Mouse (Mus musculus): ENCODE results near the gene Actl6b. TPM values are rescaled to one million over a fixed set of nuclear protein-coding genes. Genes with fewer than 3 reads are reported as not detected.

Gene Actl6b
- total and polyA plus RNA-seq, 3 experiments: 0.15 TPM; not detected in 2

- H3K9ac ChIP-seq (ENCODE audit: control insufficient read depth, low read depth, low read length, poor library complexity, severe bottlenecking): peak overlapping the region; percentile 83
- no peaks in the 10 kb centered on the region for H3K9me3 ChIP-seq (replicated peaks; ENCODE audit: insufficient read depth, low read length)
- no peaks in the 10 kb centered on the region for H3K27me3 ChIP-seq (ENCODE audit: control insufficient read depth in 1 of 2, insufficient read depth in 2 of 2, low read length in 2 of 2)
- peaks cover 3 to 13% of the 10 kb centered on the region in 2 experiments for H3K36me3 ChIP-seq (ENCODE audit: control insufficient read depth in 1 of 2, insufficient read depth in 2 of 2, low read length in 2 of 2)
- peaks cover 27% of the 10 kb centered on the region for H3K79me2 ChIP-seq (ENCODE audit: control insufficient read depth, insufficient read depth, low read length, poor library complexity)
- H3K27ac ChIP-seq (ENCODE audit: control insufficient read depth, low read depth, low read length): peak overlapping the region; percentile 94
- peaks cover 0 to 25% of the 10 kb centered on the region in 2 experiments; a peak in 2 of 4 replicates for H3K4me1 ChIP-seq (ENCODE audit: control insufficient read depth in 1 of 2, insufficient read depth in 2 of 2, low read length in 2 of 2)
- peak overlapping the region; percentile 78 to 96 for H3K4me3 ChIP-seq (ENCODE audit: control insufficient read depth in 1 of 2, insufficient read depth in 1 of 2, low read depth in 2 of 2, low read length in 2 of 2)
- DNase-seq (ENCODE audit: low read depth, low spot score): peak; percentile 95
- TF ChIP-seq CHD1 (IDR thresholded peaks at IDR 0.05; ENCODE audit: low read depth, low read length): no peak
- TF ChIP-seq RAD21 (IDR thresholded peaks at IDR 0.05; ENCODE audit: low read depth, low read length): no peak
- TF ChIP-seq USF1 (IDR thresholded peaks at IDR 0.05; ENCODE audit: low read depth, low read length): no peak
- peak; percentile 62 for TF ChIP-seq ZMIZ1 (IDR thresholded peaks at IDR 0.05; ENCODE audit: low read depth, low read length)
- TF ChIP-seq KAT2A (conservative IDR thresholded peaks at IDR 0.05; ENCODE audit: low read depth, low read length): peak; percentile 27; the same call in 1 of the 2 replicates
- peak; percentile 79; the same call in 1 of the 2 replicates for TF ChIP-seq MAFK (IDR thresholded peaks at IDR 0.05; ENCODE audit: borderline replicate concordance, low read depth, low read length)
- TF ChIP-seq POLR2AphosphoS2 (IDR thresholded peaks at IDR 0.05; ENCODE audit: low read length): peak; percentile 45; the same call in 1 of the 2 replicates
- TF ChIP-seq UBTF (IDR thresholded peaks at IDR 0.05; ENCODE audit: borderline replicate concordance, insufficient read depth, low read depth, low read length): no peak
- TF ChIP-seq SMC3 (IDR thresholded peaks at IDR 0.05; ENCODE audit: low read depth, low read length): no peak
- peak; percentile 96 for TF ChIP-seq SIN3A (IDR thresholded peaks at IDR 0.05; ENCODE audit: low read length)
- TF ChIP-seq NELFE (IDR thresholded peaks at IDR 0.05; ENCODE audit: low read depth, low read length): peak; percentile 76
- TF ChIP-seq MYB (IDR thresholded peaks at IDR 0.05; ENCODE audit: low read depth, low read length): peak; percentile 98
- TF ChIP-seq BHLHE40 (IDR thresholded peaks at IDR 0.05; ENCODE audit: borderline replicate concordance, low read depth, low read length): peak; percentile 81
- peak; percentile 93 for TF ChIP-seq TAL1 (IDR thresholded peaks at IDR 0.05; ENCODE audit: low read length)
- no peak; a peak in 1 of 6 replicates for TF ChIP-seq CTCF (IDR thresholded peaks at IDR 0.05 in 2 of 3, conservative IDR thresholded peaks at IDR 0.05 in 1 of 3; ENCODE audit: control insufficient read depth in 1 of 3, insufficient read depth in 1 of 3, low read depth in 2 of 3, low read length in 3 of 3, poor library complexity in 1 of 3, severe bottlenecking in 1 of 3)
- 0 out of 2 replicates have a peak, but pooled peaks have one; percentile 8 for TF ChIP-seq JUND (IDR thresholded peaks at IDR 0.05; ENCODE audit: low read depth, low read length)
- TF ChIP-seq MYC (IDR thresholded peaks at IDR 0.05; ENCODE audit: low read depth, low read length): peak; percentile 82
- TF ChIP-seq POLR2AphosphoS5 (IDR thresholded peaks at IDR 0.05; ENCODE audit: borderline replicate concordance, low read depth, low read length): no peak
- peak; percentile 99 for TF ChIP-seq MAZ (IDR thresholded peaks at IDR 0.05; ENCODE audit: low read depth, low read length)
- TF ChIP-seq USF2 (IDR thresholded peaks at IDR 0.05; ENCODE audit: borderline replicate concordance in 1 of 2, insufficient read depth in 1 of 2, low read depth in 1 of 2, low read length in 2 of 2): no peak
- no peak; the same call in 1 of the 2 replicates for TF ChIP-seq ZKSCAN1 (IDR thresholded peaks at IDR 0.05; ENCODE audit: low read depth, low read length)
- TF ChIP-seq E2F4 (IDR thresholded peaks at IDR 0.05; ENCODE audit: borderline replicate concordance, low read depth, low read length): no peak
- TF ChIP-seq EP300 (IDR thresholded peaks at IDR 0.05; ENCODE audit: low read depth in 1 of 2, low read length in 2 of 2): peak; percentile 98 to 100
- peak; percentile 30; the same call in 1 of the 2 replicates for TF ChIP-seq MEF2A (IDR thresholded peaks at IDR 0.05; ENCODE audit: extremely low read depth, insufficient replicate concordance, low read depth, low read length, poor library complexity, severe bottlenecking)
- TF ChIP-seq MAX (IDR thresholded peaks at IDR 0.05; ENCODE audit: low read length): peak; percentile 54
- TF ChIP-seq ELF1 (IDR thresholded peaks at IDR 0.05; ENCODE audit: low read depth, low read length): 0 out of 2 replicates have a peak, but pooled peaks have one; percentile 29
- TF ChIP-seq ZNF384 (IDR thresholded peaks at IDR 0.05; ENCODE audit: low read depth, low read length): peak; percentile 89
- peak; percentile 92 for TF ChIP-seq ETS1 (IDR thresholded peaks at IDR 0.05; ENCODE audit: low read depth, low read length)
- peak; percentile 40 to 83; a peak in 3 of 4 replicates for TF ChIP-seq POLR2A (IDR thresholded peaks at IDR 0.05; ENCODE audit: control insufficient read depth in 1 of 2, insufficient read depth in 1 of 2, low read depth in 1 of 2, low read length in 2 of 2, poor library complexity in 1 of 2)
- peak; percentile 94 for TF ChIP-seq GATA1 (IDR thresholded peaks at IDR 0.05; ENCODE audit: low read depth, low read length)
- peak; percentile 99 for TF ChIP-seq TCF12 (IDR thresholded peaks at IDR 0.05; ENCODE audit: low read depth, low read length)
- no peak for TF ChIP-seq GABPA (IDR thresholded peaks at IDR 0.05; ENCODE audit: low read depth, low read length)
- no peak for TF ChIP-seq NRF1 (IDR thresholded peaks at IDR 0.05; ENCODE audit: insufficient read depth, low read depth, low read length, poor library complexity, severe bottlenecking)
- TF ChIP-seq RCOR1 (IDR thresholded peaks at IDR 0.05; ENCODE audit: low read depth, low read length): peak; percentile 95
Observed at GRCm38 (mm10) chr5:137570691-137571586, 17.6 kb downstream of the Actl6b start.

Data from MEL (cell line).